Comparison of ENCODE assay signal across 21 mouse cellular contexts in the genomic region with DNA sequence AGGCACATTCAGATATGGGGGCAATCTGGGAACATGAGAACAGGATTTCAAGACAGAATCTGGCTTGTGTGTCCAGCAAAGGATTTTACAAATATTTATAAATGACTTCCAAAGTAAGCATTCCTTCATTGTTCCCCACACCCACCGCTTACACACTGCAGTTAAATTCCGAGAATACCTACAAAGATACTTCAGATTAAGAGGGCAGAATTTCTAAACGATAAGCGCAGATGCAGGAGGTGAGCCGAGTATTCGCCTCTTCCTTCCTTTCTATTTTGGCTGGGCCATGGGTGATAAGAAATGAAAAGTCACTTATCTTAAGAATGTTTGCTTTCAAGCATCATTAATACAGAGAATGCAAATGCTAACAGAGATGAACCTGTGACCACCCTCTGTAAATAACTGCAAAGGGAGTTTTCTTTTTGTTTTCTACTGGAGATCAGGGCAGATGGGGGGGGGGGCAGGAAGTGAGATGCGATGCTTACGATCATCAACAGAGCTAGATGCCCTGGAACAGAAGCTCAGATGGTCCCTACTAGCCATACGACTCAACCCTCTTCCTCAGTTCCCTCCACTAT.
DNase-seq lines count a peak whose midpoint lies in the region; ATAC-seq and TF ChIP-seq lines count a peak whose summit lies in the region.
"Had no signal": no experiment of that assay in that cellular context is flagged by ENCODE, and none has a peak within 500 bp of the region (broad histone marks: within the 10 kb centered on the region; RNA-seq: fewer than 3 reads in every experiment).

No protein-coding gene starts in this region.

- peak; percentile 22; the same call in 1 of the 2 replicates for TF ChIP-seq EP300 in liver, postnatal 0 days (IDR thresholded peaks at IDR 0.05; ENCODE audit: low read depth)

- H3K4me1 ChIP-seq in G1E (ENCODE audit: insufficient read depth, low read depth, low read length) = peaks cover 9% of the 10 kb centered on the region
- 0 out of 2 replicates have a peak, but pooled peaks cover 3% of the 10 kb centered on the region for H3K4me1 ChIP-seq in liver, postnatal 0 days (ENCODE audit: insufficient read depth)
- H3K4me1 ChIP-seq: forebrain, embryonic 15.5 days; hindbrain, embryonic 12.5 days; megakaryocyte, embryonic 14.5 days; neural tube, embryonic 15.5 days had no signal

- no peaks in the 10 kb centered on the region for H3K36me3 ChIP-seq in G1E (replicated peaks)
- no peaks in the 10 kb centered on the region for H3K36me3 ChIP-seq in liver, postnatal 0 days (replicated peaks; ENCODE audit: insufficient read depth, low read length)
- H3K36me3 ChIP-seq: forebrain, embryonic 15.5 days; heart, embryonic 10.5 days; hindbrain, embryonic 12.5 days; neural tube, embryonic 15.5 days had no signal

- DNase-seq in G1E (ENCODE audit: low spot score) = no peak
- DNase-seq in c-Kit-positive CD71-positive TER-119-negative erythroid progenitor cells, embryonic 14.5 days (ENCODE audit: low read depth) = peak; percentile 58
- no peak for DNase-seq in liver, postnatal 0 days
- peak; percentile 67 for DNase-seq in lung, postnatal 25 days (ENCODE audit: low spot score)
- no peak for DNase-seq in embryo, embryonic 10 days (ENCODE audit: low spot score)
- no peak for DNase-seq in right cerebral cortex, postnatal 4 days
- no peak for DNase-seq in adrenal gland, postnatal 4 days (ENCODE audit: low spot score in 2 of 2)
- DNase-seq: adrenal gland, adult 2 months; cerebellum, postnatal 10 days; embryo, embryonic 11 days; gastrocnemius, postnatal 36 days; heart, postnatal 10 days; kidney, adult 18-20 months; midbrain, embryonic 14.5 days; right cerebral cortex, postnatal 25 days had no signal

- no peaks in the 10 kb centered on the region for H3K27me3 ChIP-seq in G1E (ENCODE audit: insufficient read depth, low read length)
- H3K27me3 ChIP-seq in liver, postnatal 0 days (ENCODE audit: insufficient read depth, low read length) = no peaks in the 10 kb centered on the region
- H3K27me3 ChIP-seq: forebrain, embryonic 15.5 days; hindbrain, embryonic 12.5 days; megakaryocyte, embryonic 14.5 days; neural tube, embryonic 15.5 days had no signal

- no peak overlapping the region; the same call in 1 of the 2 replicates for H3K4me2 ChIP-seq in liver, postnatal 0 days (ENCODE audit: low read depth, low read length)
- H3K4me2 ChIP-seq: forebrain, embryonic 15.5 days; hindbrain, embryonic 12.5 days; neural tube, embryonic 15.5 days had no signal

- H3K27ac ChIP-seq in liver, postnatal 0 days (ENCODE audit: low read depth) = no peak overlapping the region
- H3K27ac ChIP-seq: forebrain, embryonic 15.5 days; heart, embryonic 10.5 days; hindbrain, embryonic 12.5 days; neural tube, embryonic 15.5 days; stomach, postnatal 0 days had no signal

- TF ChIP-seq CTCF in G1E (IDR thresholded peaks at IDR 0.05; ENCODE audit: low read depth, low read length) = no peak
- no peak for TF ChIP-seq CTCF in liver, postnatal 0 days (IDR thresholded peaks at IDR 0.05; ENCODE audit: low read depth)

- H3K9me3 ChIP-seq in G1E (replicated peaks) = peaks cover 21% of the 10 kb centered on the region
- H3K9me3 ChIP-seq in liver, postnatal 0 days (ENCODE audit: low read length) = peaks cover 8% of the 10 kb centered on the region; the same call in 1 of the 2 replicates
- H3K9me3 ChIP-seq: forebrain, embryonic 15.5 days; heart, embryonic 10.5 days; hindbrain, embryonic 12.5 days had no signal

- H3K9ac ChIP-seq in liver, postnatal 0 days (replicated peaks) = no peak overlapping the region
- H3K9ac ChIP-seq: forebrain, embryonic 15.5 days; hindbrain, embryonic 12.5 days; neural tube, embryonic 15.5 days had no signal

- H3K4me3 ChIP-seq in G1E (ENCODE audit: low read depth, low read length) = no peak overlapping the region
- no peak overlapping the region for H3K4me3 ChIP-seq in liver, postnatal 0 days (ENCODE audit: low read depth, low read length)
- H3K4me3 ChIP-seq: forebrain, embryonic 15.5 days; heart, embryonic 10.5 days; hindbrain, embryonic 12.5 days; megakaryocyte, embryonic 14.5 days; neural tube, embryonic 15.5 days had no signal

- WGBS in liver, postnatal 0 days (ENCODE audit: insufficient replicate concordance) = 41% methylated on average over 9 of the region's 9 CpGs

- peak; percentile 55 for ATAC-seq in G1E (ENCODE audit: extremely low read depth, insufficient number of reproducible peaks, low FRiP score, poor library complexity, severe bottlenecking)
- no peak for ATAC-seq in liver, postnatal 0 days
- ATAC-seq: forebrain, embryonic 15.5 days had no signal

Comparison
In these comparisons a context has a peak if more than half of its experiments do, and no peak if none do; other contexts are left out.
1. DNase-seq: peak in c-Kit-positive CD71-positive TER-119-negative erythroid progenitor cells, embryonic 14.5 days (single experiment) and lung, postnatal 25 days (single experiment); none in G1E (single experiment), liver, postnatal 0 days (single experiment), embryo, embryonic 10 days (single experiment), right cerebral cortex, postnatal 4 days (single experiment) and adrenal gland, postnatal 4 days (0 of 2).